Mouse (Mus musculus) brain, embryonic 14.5 days (tissue): ENCODE results near the gene Gm6793.

Experiments used
- CTCF ChIP-seq: fragments of 200-500 bp; IDR thresholded peaks from 2 replicates; pipeline ENCODE4 v1.5.1; 2012; ENCODE audit warnings: inconsistent platforms, mild to moderate bottlenecking, moderate library complexity, borderline replicate concordance; ENCODE audit not compliant: insufficient read depth, insufficient read length; ENCODE audit errors: extremely low read depth
- POLR2A ChIP-seq: fragments of 200-500 bp; IDR thresholded peaks from 2 replicates; pipeline ENCODE4 v1.6.1; 2012; ENCODE audit warnings: mild to moderate bottlenecking, inconsistent platforms, borderline replicate concordance; ENCODE audit not compliant: poor library complexity, insufficient read depth, insufficient read length, severe bottlenecking; ENCODE audit errors: extremely low read depth

DNA sequence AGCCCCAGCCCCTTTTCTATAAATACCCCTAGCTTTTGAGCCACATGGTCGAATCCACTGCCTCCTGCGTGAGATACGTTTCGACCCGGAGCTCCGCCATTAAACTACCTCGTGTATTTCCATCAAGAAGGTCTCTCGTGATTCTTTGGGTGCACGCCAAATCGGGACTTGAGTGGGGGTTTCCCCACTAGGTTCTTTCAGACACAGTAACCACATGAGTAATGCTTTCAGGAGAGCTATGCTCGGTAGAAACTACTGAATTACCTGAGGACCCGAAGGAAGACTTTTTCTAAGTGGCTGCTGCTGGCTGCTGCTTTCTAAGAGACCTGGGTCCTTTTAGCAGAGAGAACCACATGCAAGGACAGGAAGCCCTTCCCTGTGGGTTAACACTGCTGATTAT, 40.7 kb downstream of the Gm6793 start:
- TF ChIP-seq CTCF (no peak), POLR2A (no peak)
